Mouse (Mus musculus): ENCODE results near the gene Il4i1.

GRCm38 (mm10) chr7:44852259-44853027 is 36.3 kb downstream of the Il4i1 start:
- TF ChIP-seq CTCF (IDR thresholded peaks at IDR 0.05; ENCODE audit: low read depth) = no peak
- no peak for TF ChIP-seq EP300 (IDR thresholded peaks at IDR 0.05; ENCODE audit: low read depth)
